Mouse (Mus musculus) stomach, postnatal 0 days (tissue): ENCODE results near the gene Vdac1.

Source experiments
- CTCF ChIP-seq: IDR thresholded peaks from 2 replicates; pipeline ENCODE4 v1.5.1; 2016; ENCODE audit warnings: antibody characterized with exemption, low read depth, mild to moderate bottlenecking, moderate library complexity
- EP300 ChIP-seq: optimal IDR thresholded peaks from 2 replicates; pipeline ENCODE3; 2016; ENCODE audit warnings: antibody characterized with exemption

- TF ChIP-seq CTCF (peak; percentile 45; the same call in 1 of the 2 replicates), EP300 (no peak)
Observed at GRCm38 (mm10) chr11:52335263-52335662, 25.4 kb upstream of the Vdac1 start.
